Mouse (Mus musculus) lung, adult 18-20 months (tissue): ENCODE data around the gene Grhl1.
"Not testable (repeated sequence)": the region's sequence is repeated elsewhere in the genome, so short reads cannot be mapped to it uniquely, and the experiment has no call there.

Source experiments
- DNase-seq, 2 experiments: peaks; one replicate each; pipeline ENCODE4 v3.0.0; 2022; ENCODE audit warnings: mixed read lengths in 2 of 2

Grhl1 gene

GRCm38 (mm10) chr12:24571523-24572392, at the start of gene Grhl1:
Gene Grhl1 (plus strand): TSS chr12:24572283.
- DNase-seq: peak; percentile 96 to 97

- DNase-seq: not testable (repeated sequence)
Measured at GRCm38 (mm10) chr12:24525065-24525464, 47.0 kb upstream of the Grhl1 start.

GRCm38 (mm10) chr12:24536390-24536789, 35.7 kb upstream of the Grhl1 start:
- no peak for DNase-seq

- DNase-seq: no peak
Measured at GRCm38 (mm10) chr12:24537201-24537600, 34.9 kb upstream of the Grhl1 start.

GRCm38 (mm10) chr12:24537965-24538364, 34.1 kb upstream of the Grhl1 start:
- peak; percentile 16 to 38 for DNase-seq

GRCm38 (mm10) chr12:24541426-24542154, 30.5 kb upstream of the Grhl1 start:
- DNase-seq: no peak

GRCm38 (mm10) chr12:24547686-24548085, 24.4 kb upstream of the Grhl1 start:
- no peak for DNase-seq

- DNase-seq: no peak
Measured at GRCm38 (mm10) chr12:24548885-24549284, 23.2 kb upstream of the Grhl1 start.

- DNase-seq: no peak
Measured at GRCm38 (mm10) chr12:24552531-24552930, 19.6 kb upstream of the Grhl1 start.

GRCm38 (mm10) chr12:24555976-24556375, 16.1 kb upstream of the Grhl1 start:
- no peak for DNase-seq

GRCm38 (mm10) chr12:24563395-24563960, 8.6 kb upstream of the Grhl1 start:
- DNase-seq: no peak

GRCm38 (mm10) chr12:24565311-24565710, 6.8 kb upstream of the Grhl1 start:
- no peak for DNase-seq

- DNase-seq: no peak
Measured at GRCm38 (mm10) chr12:24567606-24568005, 4.5 kb upstream of the Grhl1 start.

GRCm38 (mm10) chr12:24572421-24573274, 565 bp downstream of the Grhl1 start:
- no peak for DNase-seq

- peak in 1 of 2 experiments; percentile 22 for DNase-seq
Measured at GRCm38 (mm10) chr12:24573275-24573580, 1.1 kb downstream of the Grhl1 start.

- DNase-seq: no peak
Measured at GRCm38 (mm10) chr12:24574870-24575269, 2.8 kb downstream of the Grhl1 start.

GRCm38 (mm10) chr12:24580452-24580851, 8.4 kb downstream of the Grhl1 start:
- DNase-seq: no peak

GRCm38 (mm10) chr12:24580996-24581683, 9.1 kb downstream of the Grhl1 start:
- no peak for DNase-seq

GRCm38 (mm10) chr12:24583653-24584052, 11.6 kb downstream of the Grhl1 start:
- DNase-seq: no peak

- no peak for DNase-seq
Measured at GRCm38 (mm10) chr12:24584835-24585234, 12.8 kb downstream of the Grhl1 start.

- DNase-seq: no peak
Measured at GRCm38 (mm10) chr12:24586193-24586592, 14.1 kb downstream of the Grhl1 start.

GRCm38 (mm10) chr12:24590371-24590770, 18.3 kb downstream of the Grhl1 start:
- DNase-seq: no peak
